11 mouse cellular contexts compared by ENCODE assay signal in the genomic region with DNA sequence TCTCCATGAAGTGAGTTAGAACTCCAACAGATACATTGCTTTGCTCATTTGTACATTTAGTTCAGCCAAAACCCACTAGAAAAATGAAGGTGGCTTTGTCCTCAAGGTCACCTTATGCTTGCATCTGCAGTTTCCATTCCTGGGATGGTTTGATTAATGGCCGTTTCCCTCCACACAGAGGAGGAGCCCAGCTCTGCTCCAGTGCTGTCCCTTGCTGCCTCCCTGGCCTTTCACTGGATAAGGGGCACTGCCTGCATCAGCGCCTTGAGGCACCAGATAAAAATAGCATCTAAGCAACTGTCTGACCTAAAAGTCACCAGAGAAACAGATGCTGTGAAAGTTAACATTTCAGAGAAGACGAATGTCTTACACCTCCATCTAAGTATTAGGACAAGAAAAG. TPM values are rescaled to one million over a fixed set of nuclear protein-coding genes. Genes with fewer than 3 reads are reported as not detected.
DNase-seq lines count a peak whose midpoint lies in the region; ATAC-seq and TF ChIP-seq lines count a peak whose summit lies in the region.
"Had no signal": no experiment of that assay in that cellular context is flagged by ENCODE, and none has a peak within 500 bp of the region (broad histone marks: within the 10 kb centered on the region; RNA-seq: fewer than 3 reads in every experiment).

No protein-coding gene starts in this region.

- intact Hi-C loops in gastrocnemius, postnatal 14 days (cut with DNase I; ENCODE audit: low total_unique reads), result no loop called here

- DNase-seq in gastrocnemius, postnatal 25 days, result peak; percentile 57
- DNase-seq in gastrocnemius, postnatal 14 days, result no peak
- DNase-seq in cerebellum, adult 9-10 months, result no peak
- DNase-seq in layer of hippocampus, adult 11-12 months (ENCODE audit: low spot score), result no peak

- ATAC-seq in hindbrain, embryonic 15.5 days (ENCODE audit: low FRiP score, low read depth), result no peak
- ATAC-seq in midbrain, embryonic 13.5 days, result no peak
- ATAC-seq in CD4-positive, CD25-positive, alpha-beta regulatory T cell, adult 4 months, result no peak

- no peaks in the 10 kb centered on the region for H3K36me3 ChIP-seq in hindbrain, embryonic 15.5 days
- H3K36me3 ChIP-seq in midbrain, embryonic 13.5 days, result no peaks in the 10 kb centered on the region

- 10% methylated on average over 3 of the region's 3 CpGs for whole genome bisulfite sequencing in hindbrain, embryonic 15.5 days
- 29% methylated on average over 3 of the region's 3 CpGs for WGBS in midbrain, embryonic 13.5 days

- H3K9me3 ChIP-seq in hindbrain, embryonic 15.5 days, result no peaks in the 10 kb centered on the region
- H3K9me3 ChIP-seq in midbrain, embryonic 13.5 days, result no peaks in the 10 kb centered on the region

- peaks cover 15% of the 10 kb centered on the region for H3K4me1 ChIP-seq in cortical plate, adult 2 months (ENCODE audit: control insufficient read depth, insufficient read depth, low read length)
- H3K4me1 ChIP-seq in hindbrain, embryonic 15.5 days (replicated peaks), result peaks cover 65% of the 10 kb centered on the region
- H3K4me1 ChIP-seq in midbrain, embryonic 13.5 days (replicated peaks), result peaks cover 63% of the 10 kb centered on the region

- peak overlapping the region; percentile 52 for H3K4me2 ChIP-seq in hindbrain, embryonic 15.5 days
- H3K4me2 ChIP-seq in midbrain, embryonic 13.5 days (replicated peaks), result peak overlapping the region; percentile 53

- H3K9ac ChIP-seq in hindbrain, embryonic 15.5 days, result peak overlapping the region; percentile 36; the same call in 1 of the 2 replicates
- peak overlapping the region; percentile 50; the same call in 1 of the 2 replicates for H3K9ac ChIP-seq in midbrain, embryonic 13.5 days (replicated peaks)

- peak overlapping the region; percentile 6 for H3K4me3 ChIP-seq in cortical plate, adult 2 months (ENCODE audit: insufficient read depth, low read length)
- H3K4me3 ChIP-seq in hindbrain, embryonic 15.5 days, result peak overlapping the region; percentile 23; the same call in 1 of the 2 replicates
- peak overlapping the region; percentile 33 for H3K4me3 ChIP-seq in midbrain, embryonic 13.5 days (replicated peaks)

- no peaks in the 10 kb centered on the region for H3K27me3 ChIP-seq in hindbrain, embryonic 15.5 days
- peaks cover 46% of the 10 kb centered on the region for H3K27me3 ChIP-seq in midbrain, embryonic 13.5 days
- H3K27me3 ChIP-seq: CH12.LX had no signal

- TF ChIP-seq POLR2A in cortical plate, adult 2 months (IDR thresholded peaks at IDR 0.05; ENCODE audit: extremely low read depth, insufficient read depth, low read length), result no peak

- no peak for TF ChIP-seq CTCF in cortical plate, adult 2 months (IDR thresholded peaks at IDR 0.05; ENCODE audit: extremely low read depth, insufficient read depth, low read length)

- peak overlapping the region; percentile 98 for H3K27ac ChIP-seq in cortical plate, adult 2 months (ENCODE audit: insufficient read depth, low read length)
- H3K27ac ChIP-seq in hindbrain, embryonic 15.5 days (replicated peaks), result peak overlapping the region; percentile 85
- peak overlapping the region; percentile 79 for H3K27ac ChIP-seq in midbrain, embryonic 13.5 days

RNA-seq across cellular contexts. Expression of a gene that starts 4.0 kb away (rescaled TPM):
- total RNA-seq in gastrocnemius, postnatal 25 days (2021), result 100 to 1,000 TPM; 106 to 110 TPM
- total RNA-seq in gastrocnemius, postnatal 14 days (2021), result 100 to 1,000 TPM; 243 to 252 TPM
- 1,820 and 1,861 TPM in 2 replicates for polyA plus RNA-seq in cortical plate, adult 2 months (2012; rRNA removed)
- polyA plus RNA-seq in hindbrain, embryonic 15.5 days (2015; fragmentation: Nextera tagmentation; extraction: Ambion mirVana), result 349 and 369 TPM in 2 replicates
- 72.8 and 84.5 TPM in 2 replicates for polyA plus RNA-seq in midbrain, embryonic 13.5 days (2015; fragmentation: Nextera tagmentation; extraction: Ambion mirVana)
- polyA plus RNA-seq in CD4-positive, CD25-positive, alpha-beta regulatory T cell, adult 4 months (2017; shearing (Covaris generic)), result not detected
- total RNA-seq: CH12.LX had no signal

RNA-seq across cellular contexts. Expression of a gene that starts 32.1 kb away (rescaled TPM):
- not detected for total RNA-seq in gastrocnemius, postnatal 25 days (2021)
- total RNA-seq in gastrocnemius, postnatal 14 days (2021), result not detected
- 0.25 TPM in 1 of 2 replicates, not detected in the other for polyA plus RNA-seq in cortical plate, adult 2 months (2012; rRNA removed)
- 0.59 TPM in 1 of 2 replicates, not detected in the other for polyA plus RNA-seq in hindbrain, embryonic 15.5 days (2015; fragmentation: Nextera tagmentation; extraction: Ambion mirVana)
- polyA plus RNA-seq in midbrain, embryonic 13.5 days (2015; fragmentation: Nextera tagmentation; extraction: Ambion mirVana), result not detected in 2 replicates
- polyA plus RNA-seq in CD4-positive, CD25-positive, alpha-beta regulatory T cell, adult 4 months (2017; shearing (Covaris generic)), result not detected
- total RNA-seq: CH12.LX had no signal
- polyA plus RNA-seq: gonadal fat pad, adult 2 months; spleen, adult 2 months had no signal

Comparison
In these comparisons a context has a peak if more than half of its experiments do, and no peak if none do; other contexts are left out.
1. RNA of a gene that starts 4.0 kb away (polyA plus RNA-seq): 1,820 to 1,861 TPM in cortical plate, adult 2 months, 349 to 369 TPM in hindbrain, embryonic 15.5 days and 72.8 to 84.5 TPM in midbrain, embryonic 13.5 days; not detected in CD4-positive, CD25-positive, alpha-beta regulatory T cell, adult 4 months; every median in the first group is over 10 times any median in the second.
2. Peak in every context shown above with its lines, with median percentiles within 50 percentile points of each other: H3K27ac ChIP-seq and H3K4me3 ChIP-seq.